Mouse (Mus musculus) megakaryocyte-erythroid progenitor cell, adult 5 weeks (primary cell): Measurements from ENCODE around the gene Tex35. TPM values are rescaled to one million over a fixed set of nuclear protein-coding genes. Genes with fewer than 3 reads are reported as not detected.

Experiments used
- polyA plus RNA-seq: library from polyadenylated mRNA; stranded (reverse); fragments of >175 nt; gene quantifications from 2 replicates; pipeline ENCODE4 v1.2.3, GENCODE M21; 2012

Gene Tex35
- not detected in 2 replicates for polyA plus RNA-seq

GRCm38 (mm10) chr1:157108580-157108979 lies at the start of gene Tex35:
Gene Tex35, minus strand, starts transcription at chr1:157108680.

Other genes with a start within 250 kb of the Tex35 start
- gene Ralgps2, start 169.1 kb downstream of the Tex35 start, polyA plus RNA-seq: 17.2 and 18.4 TPM in 2 replicates